Mouse (Mus musculus) limb, embryonic 14.5 days (tissue): ENCODE data around the gene Aph1b. TPM values are rescaled to one million over a fixed set of nuclear protein-coding genes. Genes with fewer than 3 reads are reported as not detected.

Source experiments
- ATAC-seq: fragments of 200-750 bp; cut with Nextera tagmentation; 2 replicates; pipeline ENCODE4 v1.8.0; 2017; ENCODE audit warnings: low read depth, moderate number of reproducible peaks, moderate TSS enrichment; ENCODE audit not compliant: low FRiP score
- DNase-seq: peaks from one replicate; pipeline ENCODE4 v3.0.0-alpha.2; 2015; ENCODE audit warnings: low spot score
- H3K27ac ChIP-seq: fragments of 300-500 bp; sonication (generic); replicated peaks from 2 replicates; pipeline ENCODE4 v1.5.1; 2014; ENCODE audit warnings: low read depth, mild to moderate bottlenecking, low read length, moderate library complexity, mixed read lengths
- H3K27me3 ChIP-seq: fragments of 300-500 bp; sonication (generic); 2 replicates; pipeline ENCODE4 v1.6.1; 2014; ENCODE audit warnings: low read length, mixed read lengths; ENCODE audit not compliant: control insufficient read depth, insufficient read depth
- H3K36me3 ChIP-seq: fragments of 300-500 bp; sonication (generic); 2 replicates; pipeline ENCODE4 v1.6.1; 2014; ENCODE audit warnings: mild to moderate bottlenecking, low read length, moderate library complexity, mixed read lengths; ENCODE audit not compliant: control insufficient read depth, insufficient read depth
- H3K4me1 ChIP-seq: fragments of 300-500 bp; sonication (generic); 2 replicates; pipeline ENCODE4 v1.6.1; 2014; ENCODE audit warnings: antibody characterized with exemption, low read length, mixed read lengths; ENCODE audit not compliant: control insufficient read depth, insufficient read depth
- H3K4me2 ChIP-seq: fragments of 300-500 bp; sonication (generic); replicated peaks from 2 replicates; pipeline ENCODE4 v1.6.1; 2014; ENCODE audit warnings: low read depth, mild to moderate bottlenecking, low read length, moderate library complexity; ENCODE audit not compliant: severe bottlenecking
- H3K4me3 ChIP-seq: fragments of 300-500 bp; sonication (generic); replicated peaks from 2 replicates; pipeline ENCODE4 v1.5.1; 2014; ENCODE audit warnings: low read length
- H3K9ac ChIP-seq: fragments of 300-500 bp; sonication (generic); 2 replicates; pipeline ENCODE4 v1.6.1; 2014; ENCODE audit warnings: mild to moderate bottlenecking, low read depth, low read length, moderate library complexity; ENCODE audit not compliant: severe bottlenecking
- H3K9me3 ChIP-seq: fragments of 300-500 bp; sonication (generic); 2 replicates; pipeline ENCODE4 v1.6.1; 2016; ENCODE audit warnings: low read length; ENCODE audit not compliant: control insufficient read depth
- POLR2A ChIP-seq: fragments of 200-500 bp; IDR thresholded peaks from 2 replicates; pipeline ENCODE4 v1.8.0; 2012; ENCODE audit warnings: inconsistent platforms, mild to moderate bottlenecking, moderate library complexity, borderline replicate concordance; ENCODE audit not compliant: insufficient read depth, insufficient read length; ENCODE audit errors: extremely low read depth
- WGBS: fragments of 180-500 bp; shearing (Covaris S2); extraction: QIAGEN DNeasy Blood & Tissue Kit; methylation state at CpG from one replicate; pipeline ENCODE4 v1.1.7; 2014; 5-methylcytosine and 5-hydroxymethylcytosine counted together
- polyA plus RNA-seq, 2 experiments: library from polyadenylated mRNA; depleted of rRNA in 1 of 2; stranded (reverse) in 1 of 2; unstranded in 1 of 2; fragments of >200 nt; fragmentation: Nextera tagmentation in 1 of 2; extraction: Ambion mirVana in 1 of 2; gene quantifications; 2 replicates each; pipeline versions ENCODE4 v1.2.1 to v1.2.3; 2012 to 2014

The Aph1b gene
- polyA plus RNA-seq, 2 experiments: 6.3 to 11.4 TPM

GRCm38 (mm10) chr9:66769275-66769674 is 26.0 kb downstream of the Aph1b start:
- H3K4me2 ChIP-seq: no peak overlapping the region
- no peak overlapping the region for H3K4me3 ChIP-seq
- H3K9ac ChIP-seq: no peak overlapping the region
- H3K9me3 ChIP-seq: no peaks in the 10 kb centered on the region
- no peak for TF ChIP-seq POLR2A
- H3K27me3 ChIP-seq: no peaks in the 10 kb centered on the region
- H3K4me1 ChIP-seq: no peaks in the 10 kb centered on the region
- H3K36me3 ChIP-seq: no peaks in the 10 kb centered on the region
- no peak overlapping the region for H3K27ac ChIP-seq
- 67% methylated on average over 3 of the region's 3 CpGs for WGBS
- DNase-seq (no peak), ATAC-seq (no peak)

DNA sequence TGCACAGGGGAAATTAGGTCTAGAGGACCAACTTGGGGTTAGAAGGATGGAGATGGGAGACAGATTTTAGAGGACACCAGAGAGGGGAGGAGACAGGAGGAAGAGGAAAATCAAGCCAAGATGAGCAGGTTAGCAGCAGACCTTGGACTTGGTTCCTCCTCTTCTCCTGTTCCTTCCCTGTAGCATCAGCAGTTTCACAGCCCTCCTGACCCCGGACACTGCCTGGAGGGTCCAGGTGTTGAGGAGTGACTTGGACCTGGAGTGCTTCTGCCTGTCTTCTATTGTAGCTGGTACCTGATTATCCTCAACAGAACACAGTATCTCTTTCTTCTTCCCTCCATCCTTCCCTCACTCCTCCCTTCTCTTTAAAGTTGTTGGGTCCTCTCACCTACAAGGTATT is 26.6 kb downstream of the Aph1b start:
- no peak for ATAC-seq
- 89% methylated on average over 1 of the region's 1 CpGs for WGBS
- H3K9ac ChIP-seq: no peak overlapping the region

DNA sequence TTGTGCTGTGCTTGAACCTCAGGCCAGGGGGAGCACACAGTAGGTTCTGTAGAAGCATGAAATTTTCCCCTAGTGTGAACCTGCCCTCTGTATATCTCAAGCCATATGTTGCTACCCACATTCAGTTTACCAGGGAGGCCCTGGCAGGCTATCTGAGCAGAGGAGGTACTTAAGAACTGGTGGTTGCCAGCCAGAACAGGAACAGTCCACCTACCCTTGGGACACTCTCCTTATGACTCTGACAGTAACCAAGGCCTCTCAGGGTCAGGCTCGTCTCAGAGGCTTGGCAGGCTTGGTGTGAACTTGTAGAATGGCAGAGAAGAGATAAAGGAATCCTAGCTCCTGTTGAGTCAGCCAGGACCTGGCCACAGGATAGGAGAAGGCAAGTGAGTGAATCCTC is 34.3 kb downstream of the Aph1b start:
- H3K27ac ChIP-seq: no peak overlapping the region
- H3K4me3 ChIP-seq: no peak overlapping the region
- H3K4me1 ChIP-seq: no peaks in the 10 kb centered on the region
- ATAC-seq (no peak), DNase-seq (no peak)
- H3K4me2 ChIP-seq: no peak overlapping the region
- TF ChIP-seq POLR2A: no peak
- H3K9ac ChIP-seq: no peak overlapping the region
- H3K36me3 ChIP-seq: no peaks in the 10 kb centered on the region; the same call in 1 of the 2 replicates
- 64% methylated on average over 1 of the region's 1 CpGs for WGBS
- no peaks in the 10 kb centered on the region for H3K27me3 ChIP-seq
- H3K9me3 ChIP-seq: no peaks in the 10 kb centered on the region

More for the DNA sequence above, 26.6 kb downstream of the Aph1b start:
- Histone ChIP-seq H3K4me2 (no peak overlapping the region), H3K9me3 (no peaks in the 10 kb centered on the region), H3K4me1 (no peaks in the 10 kb centered on the region), H3K4me3 (no peak overlapping the region), H3K27me3 (no peaks in the 10 kb centered on the region), H3K27ac (no peak overlapping the region), H3K36me3 (no peaks in the 10 kb centered on the region)
- TF ChIP-seq POLR2A: no peak
- DNase-seq: no peak

DNA sequence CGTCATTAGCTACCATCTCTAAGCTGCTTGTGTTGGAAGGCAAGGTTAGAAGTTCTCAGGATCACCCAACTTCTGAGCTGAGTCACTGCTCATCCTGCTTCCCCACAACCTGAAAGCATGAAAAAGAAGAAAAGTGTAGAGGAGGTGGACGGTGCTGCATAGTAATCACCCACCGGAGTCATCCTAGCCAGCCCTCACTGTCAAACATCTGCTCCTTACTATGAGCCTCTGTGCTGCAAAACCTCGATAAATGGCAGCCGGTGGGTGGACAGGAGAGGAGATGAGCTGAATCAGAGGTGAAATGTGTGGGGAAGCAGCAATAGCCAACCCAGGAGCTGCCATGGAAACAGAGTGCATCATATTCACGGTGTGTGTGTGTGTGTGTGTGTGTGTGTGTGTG is 42.4 kb downstream of the Aph1b start:
- DNase-seq (no peak), ATAC-seq (no peak)
- no peaks in the 10 kb centered on the region for H3K9me3 ChIP-seq
- WGBS: 75% methylated on average over 6 of the region's 6 CpGs
- no peak overlapping the region for H3K27ac ChIP-seq
- H3K4me2 ChIP-seq: no peak overlapping the region
- no peak overlapping the region for H3K4me3 ChIP-seq
- peaks cover 2% of the 10 kb centered on the region for H3K36me3 ChIP-seq
- no peak for TF ChIP-seq POLR2A
- H3K4me1 ChIP-seq: no peaks in the 10 kb centered on the region
- H3K27me3 ChIP-seq: no peaks in the 10 kb centered on the region
- no peak overlapping the region for H3K9ac ChIP-seq

- H3K4me2 ChIP-seq: no peak overlapping the region
- H3K27me3 ChIP-seq: no peaks in the 10 kb centered on the region
- DNase-seq (no peak), ATAC-seq (no peak)
- peaks cover 10% of the 10 kb centered on the region for H3K36me3 ChIP-seq
- 73% methylated on average over 15 of the region's 15 CpGs for WGBS
- H3K4me3 ChIP-seq: no peak overlapping the region
- no peak for TF ChIP-seq POLR2A
- no peaks in the 10 kb centered on the region for H3K9me3 ChIP-seq
- H3K9ac ChIP-seq: no peak overlapping the region
- H3K4me1 ChIP-seq: no peaks in the 10 kb centered on the region
- H3K27ac ChIP-seq: no peak overlapping the region
Measured at GRCm38 (mm10) chr9:66748390-66748789, 46.9 kb downstream of the Aph1b start.

- H3K4me2 ChIP-seq: no peak overlapping the region
- DNase-seq (no peak), ATAC-seq (no peak)
- H3K4me3 ChIP-seq: no peak overlapping the region
- 61% methylated on average over 2 of the region's 2 CpGs for WGBS
- peaks cover 10% of the 10 kb centered on the region; the same call in 1 of the 2 replicates for H3K36me3 ChIP-seq
- no peak overlapping the region for H3K9ac ChIP-seq
- no peaks in the 10 kb centered on the region for H3K27me3 ChIP-seq
- H3K27ac ChIP-seq: no peak overlapping the region
- no peaks in the 10 kb centered on the region for H3K9me3 ChIP-seq
- TF ChIP-seq POLR2A: no peak
- peaks cover 11% of the 10 kb centered on the region for H3K4me1 ChIP-seq
Measured at GRCm38 (mm10) chr9:66744531-66744930, 50.8 kb downstream of the Aph1b start.
